Mouse (Mus musculus): ENCODE data around the gene Mef2c. TPM values are rescaled to one million over a fixed set of nuclear protein-coding genes. Genes with fewer than 3 reads are reported as not detected.

Gene Mef2c
- total RNA-seq (2014; fragmentation: Nextera tagmentation) (29.5 and 36.6 TPM in 2 replicates), total RNA-seq (2017) (60.0 and 141 TPM in 2 replicates)

GRCm38 (mm10) chr13:83503919-83504318 lies at the start of gene Mef2c:
Gene Mef2c (plus strand): TSS chr13:83504034.
- no peak for ATAC-seq (replicated peaks; ENCODE audit: low FRiP score, low TSS enrichment, poor library complexity, severe bottlenecking)

DNA sequence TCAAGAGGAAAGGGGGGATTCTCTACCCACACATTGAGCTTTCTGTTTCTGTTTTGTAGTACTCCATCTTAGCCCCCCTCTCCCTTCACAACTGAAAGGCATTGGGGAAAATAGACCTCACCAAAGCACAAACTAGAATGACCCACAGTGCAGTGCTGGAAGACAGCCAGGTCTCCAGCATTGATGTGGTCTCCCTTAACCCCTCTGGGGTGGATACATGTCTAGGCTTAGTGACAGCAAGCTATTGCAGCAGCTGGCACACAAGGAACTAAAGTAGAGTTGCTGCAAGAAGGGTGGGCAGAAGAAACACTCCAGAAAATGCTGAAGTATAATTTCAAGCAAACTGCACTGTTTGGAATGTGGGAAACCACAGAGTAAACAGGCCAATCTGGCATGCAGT lies 45.1 kb upstream of the Mef2c start:
- no peak for ATAC-seq (replicated peaks; ENCODE audit: low FRiP score, low TSS enrichment, poor library complexity, severe bottlenecking)

DNA sequence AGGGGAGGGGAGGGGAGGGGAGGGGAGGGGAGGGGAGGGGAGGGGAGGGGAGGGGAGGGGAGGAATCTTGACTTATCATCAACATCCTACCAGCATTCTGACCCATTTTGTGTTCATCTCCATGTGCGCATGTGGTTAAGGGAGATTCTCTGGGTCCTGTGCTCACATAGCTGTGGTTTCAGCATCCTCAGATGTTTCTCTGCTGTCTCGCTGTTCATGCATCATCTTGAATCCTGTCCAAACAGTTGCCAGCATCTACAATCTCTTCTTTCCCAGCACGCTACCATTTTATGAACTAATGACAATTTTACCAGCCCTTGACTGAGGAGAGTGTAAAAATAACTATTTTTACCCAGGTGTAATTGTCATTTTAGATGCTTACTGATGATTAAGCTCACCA lies 44.2 kb upstream of the Mef2c start:
- ATAC-seq (replicated peaks; ENCODE audit: low FRiP score, low TSS enrichment, poor library complexity, severe bottlenecking), result no peak

DNA sequence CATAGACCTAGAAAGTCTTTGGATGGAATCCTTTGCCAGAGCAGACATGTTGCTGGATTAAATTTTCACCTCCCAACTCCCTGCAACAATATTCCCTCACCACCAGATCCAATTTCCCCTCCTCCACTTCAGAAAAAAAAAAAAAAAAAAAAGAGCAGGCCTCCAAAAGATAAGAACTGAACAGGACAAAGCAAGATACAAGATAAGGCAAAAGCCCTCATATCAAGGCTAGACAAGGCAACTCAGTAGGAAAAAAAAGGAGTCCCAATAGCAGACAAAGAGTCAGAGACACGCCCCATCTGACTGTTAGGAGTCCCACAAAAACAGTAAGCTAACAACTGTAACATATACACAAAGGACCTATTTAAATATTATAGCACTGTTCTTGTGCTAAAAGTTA lies 43.2 kb upstream of the Mef2c start:
- peak; percentile 67; the same call in 1 of the 2 replicates for ATAC-seq (replicated peaks; ENCODE audit: low FRiP score, low TSS enrichment, poor library complexity, severe bottlenecking)

GRCm38 (mm10) chr13:83461556-83461955 lies 42.3 kb upstream of the Mef2c start:
- ATAC-seq (replicated peaks; ENCODE audit: low FRiP score, low TSS enrichment, poor library complexity, severe bottlenecking), result no peak

DNA sequence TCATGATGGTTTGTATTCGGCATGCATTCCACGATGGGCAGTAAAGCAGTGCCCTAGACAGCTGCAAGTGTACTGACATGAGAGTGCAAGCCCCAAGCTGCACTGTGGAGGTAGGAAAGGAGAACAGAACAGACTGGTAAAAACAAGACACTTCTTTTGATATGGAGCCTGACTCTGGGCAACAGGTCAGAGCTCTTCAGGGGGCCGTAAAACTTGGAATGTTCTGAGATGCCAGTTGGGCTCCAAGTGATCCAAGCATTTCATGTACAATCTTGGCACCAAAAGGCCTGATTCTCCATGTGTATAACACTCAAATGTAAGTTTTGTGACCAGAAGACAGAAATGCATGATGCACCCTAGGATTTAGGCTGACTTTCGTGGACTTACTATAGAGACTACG lies 37.1 kb upstream of the Mef2c start:
- no peak for ATAC-seq (replicated peaks; ENCODE audit: low FRiP score, low TSS enrichment, poor library complexity, severe bottlenecking)

DNA sequence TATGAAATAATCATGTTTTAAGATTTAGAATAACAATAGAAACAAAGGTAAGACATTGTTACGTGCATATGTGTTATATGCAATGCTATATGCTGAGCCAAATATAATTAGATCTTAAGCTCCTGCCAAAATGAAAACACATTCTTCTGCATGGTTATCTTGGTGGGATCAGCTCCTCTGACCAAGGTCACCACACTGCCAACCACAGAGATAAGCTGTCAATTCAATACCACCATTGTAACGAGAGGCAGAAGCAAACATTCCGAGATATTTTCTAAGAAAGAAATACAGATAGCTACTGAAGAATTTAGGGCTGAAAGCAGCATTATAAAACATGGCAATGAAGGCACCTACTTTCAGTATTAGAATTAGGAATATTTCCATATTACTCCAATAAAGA lies 35.0 kb upstream of the Mef2c start:
- ATAC-seq (replicated peaks; ENCODE audit: low FRiP score, low TSS enrichment, poor library complexity, severe bottlenecking), result peak; percentile 78; the same call in 1 of the 2 replicates

DNA sequence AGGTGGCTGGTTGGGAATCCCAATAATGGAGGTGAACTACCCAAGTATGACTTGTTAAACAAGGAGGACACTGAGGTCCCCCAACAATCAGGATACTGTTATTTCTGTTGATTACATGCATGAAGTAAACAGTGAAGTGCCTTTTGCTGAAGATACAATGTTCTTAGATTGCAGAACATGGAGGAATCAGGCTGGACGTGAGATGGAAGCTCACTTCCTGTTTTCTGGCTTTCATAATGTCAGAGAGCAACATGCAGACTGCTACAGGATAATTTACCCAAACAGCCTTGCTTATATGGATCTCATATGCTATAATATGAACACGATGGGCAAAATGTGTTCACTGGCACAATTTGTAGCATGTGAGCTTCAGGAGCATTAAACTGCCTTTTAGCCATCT lies 30.1 kb upstream of the Mef2c start:
- ATAC-seq (replicated peaks; ENCODE audit: low FRiP score, low TSS enrichment, poor library complexity, severe bottlenecking), result no peak

DNA sequence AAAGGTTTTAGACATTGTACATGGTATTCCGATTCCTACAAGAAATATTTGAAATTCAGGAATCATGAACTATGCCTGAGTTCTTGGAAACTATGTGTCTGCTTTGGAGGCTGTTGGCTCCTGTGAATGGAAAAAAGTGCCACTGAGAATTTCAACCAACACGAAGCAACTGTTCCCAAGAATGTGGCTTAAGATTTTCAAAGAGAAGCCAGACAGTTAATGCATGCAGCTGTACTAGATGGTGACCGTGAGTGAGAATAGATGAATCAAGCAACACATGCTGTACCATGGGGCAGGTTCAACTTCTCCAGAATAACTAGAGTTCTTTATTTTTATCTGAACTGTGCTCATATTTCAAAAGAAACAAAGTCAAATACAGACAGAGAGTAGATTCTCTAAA lies 23.4 kb upstream of the Mef2c start:
- ATAC-seq (replicated peaks; ENCODE audit: low FRiP score, low TSS enrichment, poor library complexity, severe bottlenecking), result no peak

- no peak for ATAC-seq (replicated peaks; ENCODE audit: low FRiP score, low TSS enrichment, poor library complexity, severe bottlenecking)
Measured at GRCm38 (mm10) chr13:83481310-83481709, 22.5 kb upstream of the Mef2c start.

GRCm38 (mm10) chr13:83482087-83482486 lies 21.7 kb upstream of the Mef2c start:
- no peak for ATAC-seq (replicated peaks; ENCODE audit: low FRiP score, low TSS enrichment, poor library complexity, severe bottlenecking)

GRCm38 (mm10) chr13:83484215-83484614 lies 19.6 kb upstream of the Mef2c start:
- no peak for ATAC-seq (replicated peaks; ENCODE audit: low FRiP score, low TSS enrichment, poor library complexity, severe bottlenecking)

GRCm38 (mm10) chr13:83484721-83485369 lies 19.0 kb upstream of the Mef2c start:
- ATAC-seq (replicated peaks; ENCODE audit: low FRiP score, low TSS enrichment, poor library complexity, severe bottlenecking), result no peak

DNA sequence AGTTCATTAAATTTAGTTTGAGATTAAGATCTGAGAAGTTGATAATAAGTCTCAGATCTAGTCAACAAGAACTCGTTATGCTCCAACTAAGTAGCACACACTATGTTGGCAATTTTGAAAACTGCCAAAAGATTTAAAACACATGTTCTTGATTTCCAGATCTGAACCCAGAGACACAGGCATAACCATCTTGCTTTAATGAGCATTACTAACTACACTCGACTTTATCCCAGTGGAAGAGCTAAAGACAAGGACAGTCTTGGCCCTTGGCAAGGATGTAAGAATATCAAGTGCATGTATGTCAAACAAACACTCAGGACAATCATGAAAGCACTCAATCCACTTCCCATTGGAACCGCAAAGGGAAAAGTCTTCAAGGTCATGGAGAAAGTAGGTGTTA lies 11.8 kb upstream of the Mef2c start:
- ATAC-seq (replicated peaks; ENCODE audit: low FRiP score, low TSS enrichment, poor library complexity, severe bottlenecking), result no peak

- ATAC-seq (replicated peaks; ENCODE audit: low FRiP score, low TSS enrichment, poor library complexity, severe bottlenecking), result no peak
Measured at GRCm38 (mm10) chr13:83497708-83498107, 6.1 kb upstream of the Mef2c start.

GRCm38 (mm10) chr13:83499526-83499925 lies 4.3 kb upstream of the Mef2c start:
- no peak for ATAC-seq (replicated peaks; ENCODE audit: low FRiP score, low TSS enrichment, poor library complexity, severe bottlenecking)

DNA sequence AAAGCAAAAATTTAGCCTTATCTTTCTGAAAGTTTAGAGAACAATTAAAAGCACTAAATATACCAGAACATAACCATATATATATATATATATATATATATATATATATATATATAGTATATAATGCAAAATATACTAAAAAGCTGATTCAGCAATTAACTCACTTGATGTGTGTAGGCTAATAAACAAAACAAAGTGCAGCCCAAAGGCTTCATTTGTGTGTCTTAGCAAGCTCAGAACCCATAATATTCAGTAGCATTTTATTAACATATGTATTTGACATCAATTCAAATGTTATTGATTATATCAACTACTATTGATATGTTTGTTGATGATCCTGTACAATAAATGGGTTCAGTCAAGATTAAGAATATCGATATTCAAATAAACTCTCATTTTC lies 3.9 kb downstream of the Mef2c start:
- no peak for ATAC-seq (replicated peaks; ENCODE audit: low FRiP score, low TSS enrichment, poor library complexity, severe bottlenecking)

DNA sequence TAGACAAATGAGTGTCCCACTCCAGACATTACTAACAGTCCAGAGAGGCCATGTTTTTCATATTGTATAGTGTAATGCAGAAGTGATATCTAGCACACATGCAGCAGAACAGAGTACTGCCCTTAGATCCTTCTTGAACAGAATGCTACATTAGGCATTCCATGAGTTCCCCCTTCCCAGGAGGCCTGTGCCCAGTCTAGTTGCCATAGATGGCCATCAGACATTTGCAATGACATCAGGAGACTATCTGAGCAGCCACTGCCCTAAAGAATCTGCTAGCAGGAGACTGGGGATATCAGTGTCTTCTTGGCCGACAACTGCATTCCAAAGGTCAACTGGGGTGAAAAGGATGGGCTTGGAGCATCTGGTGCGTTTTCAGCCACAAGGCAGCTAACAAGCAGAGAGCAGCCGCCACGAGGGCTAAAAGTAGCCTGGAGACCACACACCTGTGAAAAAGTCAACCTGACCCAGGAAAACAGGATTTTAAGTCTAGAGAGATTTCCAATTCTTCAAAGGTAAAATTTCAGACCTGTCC lies 11.2 kb downstream of the Mef2c start:
- no peak for ATAC-seq (replicated peaks; ENCODE audit: low FRiP score, low TSS enrichment, poor library complexity, severe bottlenecking)

- peak; percentile 95 for ATAC-seq (replicated peaks; ENCODE audit: low FRiP score, low TSS enrichment, poor library complexity, severe bottlenecking)
Measured at GRCm38 (mm10) chr13:83517660-83518609, 14.1 kb downstream of the Mef2c start.

DNA sequence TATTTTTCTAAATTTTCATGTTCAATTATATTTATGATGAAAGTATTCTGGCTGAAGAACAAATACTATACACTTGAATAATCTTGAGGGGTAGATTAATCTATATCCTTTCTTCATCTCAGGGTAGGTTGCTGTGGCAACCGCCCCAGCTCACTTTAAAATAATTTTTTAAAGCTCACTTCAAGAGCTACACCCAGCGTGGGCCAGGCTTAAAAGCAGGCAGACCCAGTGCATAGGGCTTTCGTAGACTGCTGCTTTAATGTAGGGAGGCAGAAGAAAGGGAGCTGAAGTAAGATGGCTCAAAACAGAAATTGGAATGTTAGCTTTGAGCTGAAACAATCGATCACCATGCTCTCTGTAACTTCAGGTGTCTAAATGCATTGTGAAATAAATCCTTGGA lies 17.0 kb downstream of the Mef2c start:
- no peak for ATAC-seq (replicated peaks; ENCODE audit: low FRiP score, low TSS enrichment, poor library complexity, severe bottlenecking)

All from megakaryocyte-erythroid progenitor cell, adult 5-6 weeks (primary cell).